Mouse (Mus musculus) heart, adult 2 months (tissue): ENCODE measurements around the gene Fam222b.

ENCODE experiments used
- CTCF ChIP-seq: fragments of 200-600 bp; IDR thresholded peaks from 2 replicates; pipeline ENCODE4 v1.8.1; 2022; ENCODE audit warnings: antibody characterized with exemption, mild to moderate bottlenecking, moderate library complexity
- POLR2A ChIP-seq: fragments of 200-500 bp; IDR thresholded peaks from 2 replicates; pipeline ENCODE4 v1.6.1; 2011; ENCODE audit warnings: mild to moderate bottlenecking, low read depth, low read length, control low read depth; ENCODE audit not compliant: insufficient read depth

DNA sequence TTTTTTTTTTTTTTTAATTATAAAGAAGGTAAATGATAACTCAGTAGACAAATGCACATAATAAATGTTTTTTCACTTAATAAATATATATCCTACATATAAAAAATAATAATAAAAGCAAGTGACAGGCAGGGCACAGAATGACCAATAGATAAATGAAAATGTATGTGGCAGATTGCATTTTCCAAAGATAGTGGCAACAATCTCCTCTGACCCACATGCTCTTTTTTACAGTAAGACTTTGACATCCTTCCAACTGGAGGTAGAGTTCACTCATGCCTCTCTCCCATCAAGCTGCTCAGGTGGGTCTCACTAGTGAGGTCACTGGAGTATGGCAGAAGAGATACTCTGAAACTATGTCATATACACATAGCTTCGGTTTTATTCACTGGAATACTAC lies 31.9 kb upstream of the Fam222b start:
- TF ChIP-seq CTCF (no peak), POLR2A (no peak)
